Mouse (Mus musculus) hindbrain, embryonic 13.5 days (tissue): ENCODE data around the gene Snip1. TPM values are rescaled to one million over a fixed set of nuclear protein-coding genes. Genes with fewer than 3 reads are reported as not detected.

ENCODE experiments used
- ATAC-seq: fragments of 200-750 bp; cut with Nextera tagmentation; 2 replicates; pipeline ENCODE4 v1.8.0; 2017; ENCODE audit warnings: moderate TSS enrichment; ENCODE audit not compliant: low FRiP score
- H3K27ac ChIP-seq: fragments of 300-500 bp; sonication (generic); 2 replicates; pipeline ENCODE4 v1.5.1; 2015; ENCODE audit warnings: inconsistent platforms, mild to moderate bottlenecking, moderate library complexity
- H3K27me3 ChIP-seq: fragments of 300-500 bp; sonication (generic); 2 replicates; pipeline ENCODE4 v1.6.1; 2015; ENCODE audit warnings: mild to moderate bottlenecking, inconsistent platforms
- H3K36me3 ChIP-seq: fragments of 300-500 bp; sonication (generic); 2 replicates; pipeline ENCODE4 v1.6.1; 2015; ENCODE audit warnings: mild to moderate bottlenecking, inconsistent platforms
- H3K4me1 ChIP-seq: fragments of 300-500 bp; sonication (generic); replicated peaks from 2 replicates; pipeline ENCODE4 v1.6.1; 2015; ENCODE audit warnings: inconsistent platforms
- H3K4me2 ChIP-seq: fragments of 300-500 bp; sonication (generic); 2 replicates; pipeline ENCODE4 v1.6.1; 2015; ENCODE audit warnings: inconsistent platforms, mild to moderate bottlenecking, moderate library complexity
- H3K4me3 ChIP-seq: fragments of 300-500 bp; sonication (generic); 2 replicates; pipeline ENCODE4 v1.5.1; 2015; ENCODE audit warnings: mild to moderate bottlenecking, inconsistent platforms
- H3K9ac ChIP-seq: fragments of 300-500 bp; sonication (generic); 2 replicates; pipeline ENCODE4 v1.6.1; 2015; ENCODE audit warnings: mild to moderate bottlenecking, inconsistent platforms
- H3K9me3 ChIP-seq: fragments of 300-500 bp; sonication (generic); 2 replicates; pipeline ENCODE4 v1.6.1; 2016; ENCODE audit warnings: inconsistent platforms
- WGBS: fragments of 180-500 bp; shearing (Covaris S2); methylation state at CpG from one replicate; pipeline ENCODE4 v1.1.7; 2015; 5-methylcytosine and 5-hydroxymethylcytosine counted together
- polyA plus RNA-seq: library from polyadenylated mRNA; unstranded; fragments of >200 nt; fragmentation: Nextera tagmentation; extraction: Ambion mirVana; gene quantifications from 2 replicates; pipeline ENCODE4 v1.2.1, GENCODE M21; 2015

The Snip1 gene
- polyA plus RNA-seq = 23.7 and 24.3 TPM in 2 replicates

GRCm38 (mm10) chr4:125066490-125067370 is at the start of gene Snip1:
Gene Snip1 (plus strand): TSS chr4:125066672.
- peak; percentile 93 for ATAC-seq
- peaks cover 30% of the 10 kb centered on the region for H3K36me3 ChIP-seq
- H3K4me1 ChIP-seq = peaks cover 21% of the 10 kb centered on the region
- peak within 1 kb of the TSS; percentile 90 for H3K4me3 ChIP-seq
- peak within 1 kb of the TSS; percentile 90 for H3K4me2 ChIP-seq
- H3K9me3 ChIP-seq = no peaks in the 10 kb centered on the region
- peak within 1 kb of the TSS; percentile 70 for H3K27ac ChIP-seq
- WGBS = under 1% methylated on average over 74 of the region's 78 CpGs
- H3K27me3 ChIP-seq = peaks cover 12% of the 10 kb centered on the region; the same call in 1 of the 2 replicates
- peak within 1 kb of the TSS; percentile 91 for H3K9ac ChIP-seq

GRCm38 (mm10) chr4:125017431-125017830 is 49.0 kb upstream of the Snip1 start:
- Histone ChIP-seq H3K4me3 (no peak overlapping the region), H3K9me3 (no peaks in the 10 kb centered on the region), H3K27ac (no peak overlapping the region), H3K36me3 (no peaks in the 10 kb centered on the region), H3K4me1 (no peaks in the 10 kb centered on the region), H3K4me2 (no peak overlapping the region), H3K27me3 (peaks cover 14% of the 10 kb centered on the region), H3K9ac (no peak overlapping the region)
- no peak for ATAC-seq
- 81% methylated on average over 11 of the region's 11 CpGs for WGBS

GRCm38 (mm10) chr4:125020780-125021538 is 45.5 kb upstream of the Snip1 start:
- WGBS = 34% methylated on average over 11 of the region's 11 CpGs
- Histone ChIP-seq H3K4me3 (no peak overlapping the region), H3K9ac (no peak overlapping the region), H3K4me2 (no peak overlapping the region), H3K27me3 (peaks cover 15% of the 10 kb centered on the region; the same call in 1 of the 2 replicates), H3K9me3 (no peaks in the 10 kb centered on the region), H3K27ac (no peak overlapping the region), H3K4me1 (no peaks in the 10 kb centered on the region), H3K36me3 (no peaks in the 10 kb centered on the region)
- ATAC-seq = no peak

GRCm38 (mm10) chr4:125029891-125030614 is 36.4 kb upstream of the Snip1 start:
- peak overlapping the region; percentile 67 for H3K27ac ChIP-seq
- H3K4me2 ChIP-seq = peak overlapping the region; percentile 98
- peaks cover 15% of the 10 kb centered on the region; the same call in 1 of the 2 replicates for H3K27me3 ChIP-seq
- H3K4me1 ChIP-seq = peaks cover 25% of the 10 kb centered on the region
- H3K36me3 ChIP-seq = peaks cover 6% of the 10 kb centered on the region
- peak; percentile 98 for ATAC-seq
- under 1% methylated on average over 50 of the region's 50 CpGs for WGBS
- H3K4me3 ChIP-seq = peak overlapping the region; percentile 98
- peak overlapping the region; percentile 90 for H3K9ac ChIP-seq
- no peaks in the 10 kb centered on the region for H3K9me3 ChIP-seq

- 89% methylated on average over 4 of the region's 4 CpGs for WGBS
- H3K27ac ChIP-seq = no peak overlapping the region
- peak overlapping the region; percentile 15; the same call in 1 of the 2 replicates for H3K9ac ChIP-seq
- peaks cover 38% of the 10 kb centered on the region for H3K36me3 ChIP-seq
- H3K4me3 ChIP-seq = no peak overlapping the region
- no peaks in the 10 kb centered on the region for H3K27me3 ChIP-seq
- H3K4me2 ChIP-seq = no peak overlapping the region
- H3K9me3 ChIP-seq = no peaks in the 10 kb centered on the region
- peaks cover 23% of the 10 kb centered on the region for H3K4me1 ChIP-seq
- ATAC-seq = no peak
Observed at GRCm38 (mm10) chr4:125034341-125034740, 32.1 kb upstream of the Snip1 start.

- no peak overlapping the region for H3K27ac ChIP-seq
- no peak overlapping the region for H3K4me2 ChIP-seq
- no peak overlapping the region for H3K4me3 ChIP-seq
- H3K27me3 ChIP-seq = no peaks in the 10 kb centered on the region
- H3K36me3 ChIP-seq = peaks cover 87% of the 10 kb centered on the region
- no peak for ATAC-seq
- 93% methylated on average over 7 of the region's 7 CpGs for WGBS
- no peaks in the 10 kb centered on the region for H3K9me3 ChIP-seq
- H3K9ac ChIP-seq = no peak overlapping the region
- H3K4me1 ChIP-seq = no peaks in the 10 kb centered on the region
Observed at GRCm38 (mm10) chr4:125044454-125044853, 22.0 kb upstream of the Snip1 start.

GRCm38 (mm10) chr4:125055385-125055784 is 11.1 kb upstream of the Snip1 start:
- WGBS = 93% methylated on average over 9 of the region's 9 CpGs
- Histone ChIP-seq H3K27ac (no peak overlapping the region), H3K36me3 (peaks cover 58% of the 10 kb centered on the region), H3K4me1 (no peaks in the 10 kb centered on the region; the same call in 1 of the 2 replicates), H3K9ac (no peak overlapping the region), H3K9me3 (no peaks in the 10 kb centered on the region), H3K4me3 (no peak overlapping the region), H3K4me2 (no peak overlapping the region), H3K27me3 (no peaks in the 10 kb centered on the region)
- ATAC-seq = no peak

GRCm38 (mm10) chr4:125056476-125056875 is 10.0 kb upstream of the Snip1 start:
- H3K27ac ChIP-seq = no peak overlapping the region
- H3K9me3 ChIP-seq = no peaks in the 10 kb centered on the region
- 88% methylated on average over 4 of the region's 4 CpGs for WGBS
- H3K9ac ChIP-seq = no peak overlapping the region
- H3K36me3 ChIP-seq = peaks cover 48% of the 10 kb centered on the region
- ATAC-seq = no peak
- no peak overlapping the region for H3K4me3 ChIP-seq
- no peaks in the 10 kb centered on the region for H3K27me3 ChIP-seq
- H3K4me1 ChIP-seq = no peaks in the 10 kb centered on the region; the same call in 1 of the 2 replicates
- no peak overlapping the region for H3K4me2 ChIP-seq

- no peaks in the 10 kb centered on the region for H3K27me3 ChIP-seq
- no peaks in the 10 kb centered on the region; the same call in 1 of the 2 replicates for H3K4me1 ChIP-seq
- 66% methylated on average over 3 of the region's 3 CpGs for WGBS
- no peak overlapping the region for H3K4me3 ChIP-seq
- peaks cover 42% of the 10 kb centered on the region for H3K36me3 ChIP-seq
- H3K9ac ChIP-seq = no peak overlapping the region
- no peak overlapping the region for H3K27ac ChIP-seq
- no peak for ATAC-seq
- no peak overlapping the region for H3K4me2 ChIP-seq
- H3K9me3 ChIP-seq = no peaks in the 10 kb centered on the region
Observed at GRCm38 (mm10) chr4:125057273-125057672, 9.2 kb upstream of the Snip1 start.

- H3K27ac ChIP-seq = no peak overlapping the region
- ATAC-seq = no peak
- no peaks in the 10 kb centered on the region; the same call in 1 of the 2 replicates for H3K4me1 ChIP-seq
- 60% methylated on average over 5 of the region's 5 CpGs for WGBS
- no peaks in the 10 kb centered on the region for H3K9me3 ChIP-seq
- no peaks in the 10 kb centered on the region for H3K27me3 ChIP-seq
- H3K4me2 ChIP-seq = no peak overlapping the region
- H3K36me3 ChIP-seq = peaks cover 35% of the 10 kb centered on the region
- H3K9ac ChIP-seq = no peak overlapping the region
- no peak overlapping the region for H3K4me3 ChIP-seq
Observed at GRCm38 (mm10) chr4:125058033-125058432, 8.4 kb upstream of the Snip1 start.

GRCm38 (mm10) chr4:125059025-125059424 is 7.4 kb upstream of the Snip1 start:
- Histone ChIP-seq H3K27me3 (peaks cover 2% of the 10 kb centered on the region; the same call in 1 of the 2 replicates), H3K4me3 (peak overlapping the region; percentile 18; the same call in 1 of the 2 replicates)

More at GRCm38 (mm10) chr4:125059025-125059424, 7.4 kb upstream of the Snip1 start:
- no peaks in the 10 kb centered on the region for H3K9me3 ChIP-seq
- ATAC-seq = peak; percentile 83; the same call in 1 of the 2 replicates
- H3K9ac ChIP-seq = peak overlapping the region; percentile 53; the same call in 1 of the 2 replicates
- H3K27ac ChIP-seq = no peak overlapping the region
- 4% methylated on average over 8 of the region's 8 CpGs for WGBS
- peaks cover 25% of the 10 kb centered on the region for H3K36me3 ChIP-seq
- H3K4me2 ChIP-seq = peak overlapping the region; percentile 49
- no peaks in the 10 kb centered on the region; the same call in 1 of the 2 replicates for H3K4me1 ChIP-seq
